ENCODE assay signal across 18 mouse cellular contexts in the genomic region with DNA sequence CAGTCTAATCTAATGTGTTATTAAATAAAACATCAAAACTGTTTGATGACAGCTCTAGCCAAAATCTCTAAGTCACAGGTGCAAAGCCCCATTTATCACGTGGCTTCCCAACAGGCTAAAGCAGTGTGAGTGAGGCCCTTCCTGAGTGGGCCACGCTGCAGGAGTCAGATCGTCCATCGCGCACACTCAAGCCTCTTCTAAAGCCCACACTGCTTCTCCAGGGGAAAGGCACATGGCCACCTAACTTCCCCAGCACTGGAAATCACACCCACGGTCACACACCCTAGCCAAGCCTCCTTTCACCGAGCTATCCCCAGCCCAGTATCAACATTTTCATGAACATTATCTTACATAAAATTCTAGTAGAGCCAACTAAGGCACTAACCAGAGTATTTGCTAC. TPM values are rescaled to one million over a fixed set of nuclear protein-coding genes. Genes with fewer than 3 reads are reported as not detected.
DNase-seq lines count a peak whose midpoint lies in the region; ATAC-seq and TF ChIP-seq lines count a peak whose summit lies in the region.
"Had no signal": no experiment of that assay in that cellular context is flagged by ENCODE, and none has a peak within 500 bp of the region (broad histone marks: within the 10 kb centered on the region; RNA-seq: fewer than 3 reads in every experiment).

No protein-coding gene starts in this region.

- H3K79me2 ChIP-seq in heart, adult 2 months (replicated peaks; ENCODE audit: control insufficient read depth, insufficient read depth, low read length): peaks cover 5% of the 10 kb centered on the region

- H3K9ac ChIP-seq in heart, adult 2 months (ENCODE audit: low read depth, low read length): no peak overlapping the region
- no peak overlapping the region for H3K9ac ChIP-seq in midbrain, embryonic 11.5 days (ENCODE audit: low read length)
- H3K9ac ChIP-seq in midbrain, embryonic 16.5 days (ENCODE audit: low read depth, low read length): no peak overlapping the region

- no peak for ATAC-seq in midbrain, embryonic 11.5 days (ENCODE audit: low FRiP score)
- no peak for ATAC-seq in midbrain, embryonic 16.5 days
- ATAC-seq: activated CD4-positive, CD25-positive, alpha-beta regulatory T cell, adult 4 months; CD4-positive, CD25-positive, alpha-beta regulatory T cell, adult 4 months; Patski had no signal

- no peaks in the 10 kb centered on the region; the same call in 1 of the 2 replicates for H3K4me1 ChIP-seq in heart, adult 2 months (ENCODE audit: control insufficient read depth, insufficient read depth, low read length)
- H3K4me1 ChIP-seq in midbrain, embryonic 11.5 days (ENCODE audit: control insufficient read depth, insufficient read depth, low read length): no peaks in the 10 kb centered on the region
- H3K4me1 ChIP-seq in midbrain, embryonic 16.5 days (ENCODE audit: control insufficient read depth, insufficient read depth, low read length): peaks cover 4% of the 10 kb centered on the region; the same call in 1 of the 2 replicates

- no peak for TF ChIP-seq POLR2A in heart, adult 2 months (IDR thresholded peaks at IDR 0.05; ENCODE audit: insufficient read depth, low read depth, low read length)

- TF ChIP-seq EP300 in heart, adult 2 months (IDR thresholded peaks at IDR 0.05; ENCODE audit: insufficient read depth, low read depth, low read length): no peak

- H3K4me2 ChIP-seq in midbrain, embryonic 11.5 days: no peak overlapping the region
- H3K4me2 ChIP-seq in midbrain, embryonic 16.5 days (ENCODE audit: low read length): no peak overlapping the region

- peaks cover 5% of the 10 kb centered on the region; the same call in 1 of the 2 replicates for H3K9me3 ChIP-seq in midbrain, embryonic 11.5 days (ENCODE audit: control insufficient read depth, low read length)
- no peaks in the 10 kb centered on the region for H3K9me3 ChIP-seq in midbrain, embryonic 16.5 days (replicated peaks; ENCODE audit: control insufficient read depth, low read length, poor library complexity, severe bottlenecking)

- intact Hi-C loops in heart, adult 2 months (cut with DNase I): no loop called here

- H3K27ac ChIP-seq in heart, adult 2 months: no peak overlapping the region
- H3K27ac ChIP-seq in midbrain, embryonic 11.5 days (ENCODE audit: low read depth, low read length): no peak overlapping the region
- H3K27ac ChIP-seq in midbrain, embryonic 16.5 days (ENCODE audit: low read length): no peak overlapping the region

- no peak overlapping the region for H3K4me3 ChIP-seq in heart, adult 2 months
- no peak overlapping the region for H3K4me3 ChIP-seq in midbrain, embryonic 11.5 days (ENCODE audit: low read depth, low read length)
- H3K4me3 ChIP-seq in midbrain, embryonic 16.5 days (ENCODE audit: low read depth, low read length): no peak overlapping the region

- peak; percentile 66 for DNase-seq in heart, adult 11 months
- no peak for DNase-seq in heart, adult 2 months
- peak; percentile 44 for DNase-seq in midbrain, embryonic 11.5 days (ENCODE audit: low spot score, missing footprints)
- DNase-seq: adrenal gland, adult 2 months; adrenal gland, adult 8-10 months; adrenal gland, postnatal 10 days; adrenal gland, postnatal 14 days; adrenal gland, postnatal 25 days; adrenal gland, postnatal 36 days; B cell, adult 2 months; cerebellum, adult 11 months; cerebellum, adult 11-12 months; cerebellum, adult 18-20 months had no signal

- WGBS in heart, adult 2 months: 83% methylated on average over 7 of the region's 7 CpGs
- 96% methylated on average over 7 of the region's 7 CpGs for WGBS in midbrain, embryonic 11.5 days
- 96% methylated on average over 7 of the region's 7 CpGs for WGBS in midbrain, embryonic 16.5 days

- peaks cover 2% of the 10 kb centered on the region for H3K36me3 ChIP-seq in heart, adult 2 months (ENCODE audit: control insufficient read depth, insufficient read depth, low read length)
- H3K36me3 ChIP-seq in midbrain, embryonic 11.5 days (ENCODE audit: control insufficient read depth, insufficient read depth, low read length): peaks cover 25% of the 10 kb centered on the region
- H3K36me3 ChIP-seq in midbrain, embryonic 16.5 days (ENCODE audit: control insufficient read depth, insufficient read depth, low read length): peaks cover 35% of the 10 kb centered on the region

- no peak for TF ChIP-seq CTCF in heart, adult 2 months (IDR thresholded peaks at IDR 0.05)

- H3K27me3 ChIP-seq in heart, adult 2 months (ENCODE audit: control insufficient read depth, insufficient read depth, low read length): no peaks in the 10 kb centered on the region
- H3K27me3 ChIP-seq in midbrain, embryonic 11.5 days (ENCODE audit: control insufficient read depth, insufficient read depth, low read length): no peaks in the 10 kb centered on the region
- no peaks in the 10 kb centered on the region for H3K27me3 ChIP-seq in midbrain, embryonic 16.5 days (ENCODE audit: control insufficient read depth, insufficient read depth, low read depth, low read length)
- H3K27me3 ChIP-seq: CH12.LX, Patski had no signal

RNA-seq across cellular contexts. Expression of a gene that starts 7.1 kb away (rescaled TPM):
- total RNA-seq in heart, adult 2 months (2021): 10 to 100 TPM; 48.7 TPM
- 52.2 and 70.4 TPM in 2 replicates for polyA plus RNA-seq in heart, adult 2 months (2012; rRNA removed)
- 229 and 249 TPM in 2 replicates for polyA plus RNA-seq in midbrain, embryonic 11.5 days (2014; fragmentation: Nextera tagmentation; extraction: Ambion mirVana)
- polyA plus RNA-seq in midbrain, embryonic 16.5 days (2015; fragmentation: Nextera tagmentation; extraction: Ambion mirVana): 184 and 185 TPM in 2 replicates

RNA-seq across cellular contexts. Expression of a gene that starts 20.7 kb away (rescaled TPM):
- 1 to 10 TPM in 1 of 2 experiments, under 1 TPM in 1; 0.55 to 1.5 TPM for total RNA-seq in heart, adult 2 months (2021)
- polyA plus RNA-seq in heart, adult 2 months (2012; rRNA removed): 0.70 TPM in 1 of 2 replicates, not detected in the other
- 47.2 and 53.8 TPM in 2 replicates for polyA plus RNA-seq in midbrain, embryonic 11.5 days (2014; fragmentation: Nextera tagmentation; extraction: Ambion mirVana)
- polyA plus RNA-seq in midbrain, embryonic 16.5 days (2015; fragmentation: Nextera tagmentation; extraction: Ambion mirVana): 7.5 and 8.8 TPM in 2 replicates
- polyA plus RNA-seq: adrenal gland, adult 2 months had no signal

RNA-seq across cellular contexts. Expression of a gene that starts 41.0 kb away (rescaled TPM):
- total RNA-seq in heart, adult 2 months (2021): 10 to 100 TPM; 27.4 to 33.8 TPM
- 7.5 and 17.2 TPM in 2 replicates for polyA plus RNA-seq in heart, adult 2 months (2012; rRNA removed)
- 118 and 127 TPM in 2 replicates for polyA plus RNA-seq in midbrain, embryonic 11.5 days (2014; fragmentation: Nextera tagmentation; extraction: Ambion mirVana)
- polyA plus RNA-seq in midbrain, embryonic 16.5 days (2015; fragmentation: Nextera tagmentation; extraction: Ambion mirVana): 141 and 153 TPM in 2 replicates

RNA-seq across cellular contexts. Expression of a gene that starts 50.8 kb away (rescaled TPM):
- 10 to 100 TPM; 33.5 to 38.5 TPM for total RNA-seq in heart, adult 2 months (2021)
- polyA plus RNA-seq in heart, adult 2 months (2012; rRNA removed): 20.6 and 30.0 TPM in 2 replicates
- 38.6 and 38.7 TPM in 2 replicates for polyA plus RNA-seq in midbrain, embryonic 11.5 days (2014; fragmentation: Nextera tagmentation; extraction: Ambion mirVana)
- polyA plus RNA-seq in midbrain, embryonic 16.5 days (2015; fragmentation: Nextera tagmentation; extraction: Ambion mirVana): 19.1 and 19.2 TPM in 2 replicates

Comparison
In these comparisons a context has a peak if more than half of its experiments do, and no peak if none do; other contexts are left out.
1. DNase-seq: peak in heart, adult 11 months (single experiment) and midbrain, embryonic 11.5 days (single experiment); none in heart, adult 2 months (0 of 2).